Mouse (Mus musculus): ENCODE measurements around the gene Slfn5. TPM values are rescaled to one million over a fixed set of nuclear protein-coding genes. Genes with fewer than 3 reads are reported as not detected.
"Not testable (repeated sequence)": the region's sequence is repeated elsewhere in the genome, so short reads cannot be mapped to it uniquely, and the experiment has no call there.

Slfn5 gene
- polyA plus RNA-seq, 1 experiment from 2014 or later = 7.7 TPM

- WGBS = 73% methylated on average over 6 of the region's 6 CpGs
- Histone ChIP-seq H3K9ac (ENCODE audit: low read length) (no peak overlapping the region), H3K27ac (ENCODE audit: low read length) (no peak overlapping the region), H3K27me3 (ENCODE audit: control insufficient read depth, insufficient read depth, low read length) (no peaks in the 10 kb centered on the region), H3K4me1 (ENCODE audit: control insufficient read depth, insufficient read depth, low read length) (peaks cover 4% of the 10 kb centered on the region), H3K4me3 (ENCODE audit: low read length) (no peak overlapping the region), H3K4me2 (ENCODE audit: low read depth, low read length) (no peak overlapping the region), H3K9me3 (replicated peaks; ENCODE audit: control insufficient read depth, low read length) (no peaks in the 10 kb centered on the region), H3K36me3 (ENCODE audit: control insufficient read depth, insufficient read depth) (no peaks in the 10 kb centered on the region)
- no peak for ATAC-seq (replicated peaks; ENCODE audit: extremely low read depth, insufficient read depth, low FRiP score)
Measured at GRCm38 (mm10) chr11:82954631-82955030, 3.5 kb downstream of the Slfn5 start.

- no peaks in the 10 kb centered on the region for H3K9me3 ChIP-seq (replicated peaks; ENCODE audit: control insufficient read depth, low read length)
- no peak overlapping the region for H3K4me2 ChIP-seq (ENCODE audit: low read depth, low read length)
- WGBS = 53% methylated on average over 10 of the region's 10 CpGs
- H3K27me3 ChIP-seq (ENCODE audit: control insufficient read depth, insufficient read depth, low read length) = peaks cover 8% of the 10 kb centered on the region; the same call in 1 of the 2 replicates
- H3K36me3 ChIP-seq (ENCODE audit: control insufficient read depth, insufficient read depth) = no peaks in the 10 kb centered on the region; the same call in 1 of the 2 replicates
- ATAC-seq (replicated peaks; ENCODE audit: extremely low read depth, insufficient read depth, low FRiP score) = no peak
- H3K27ac ChIP-seq (ENCODE audit: low read length) = no peak overlapping the region
- no peak overlapping the region for H3K9ac ChIP-seq (ENCODE audit: low read length)
- H3K4me1 ChIP-seq (ENCODE audit: control insufficient read depth, insufficient read depth, low read length) = no peaks in the 10 kb centered on the region
- no peak overlapping the region for H3K4me3 ChIP-seq (ENCODE audit: low read length)
Measured at GRCm38 (mm10) chr11:82956925-82957324, 5.8 kb downstream of the Slfn5 start.

- Histone ChIP-seq H3K27me3 (ENCODE audit: control insufficient read depth, insufficient read depth, low read length) (peaks cover 8% of the 10 kb centered on the region; the same call in 1 of the 2 replicates), H3K36me3 (ENCODE audit: control insufficient read depth, insufficient read depth) (no peaks in the 10 kb centered on the region; the same call in 1 of the 2 replicates), H3K9ac (ENCODE audit: low read length) (no peak overlapping the region), H3K9me3 (replicated peaks; ENCODE audit: control insufficient read depth, low read length) (no peaks in the 10 kb centered on the region), H3K27ac (ENCODE audit: low read length) (no peak overlapping the region), H3K4me1 (ENCODE audit: control insufficient read depth, insufficient read depth, low read length) (no peaks in the 10 kb centered on the region), H3K4me2 (ENCODE audit: low read depth, low read length) (no peak overlapping the region), H3K4me3 (ENCODE audit: low read length) (no peak overlapping the region)
- 12% methylated on average over 4 of the region's 4 CpGs for WGBS
- no peak; the same call in 1 of the 2 replicates for ATAC-seq (replicated peaks; ENCODE audit: extremely low read depth, insufficient read depth, low FRiP score)
Measured at GRCm38 (mm10) chr11:82959613-82960012, 8.5 kb downstream of the Slfn5 start.

- no peaks in the 10 kb centered on the region for H3K9me3 ChIP-seq (replicated peaks; ENCODE audit: control insufficient read depth, low read length)
- WGBS = 53% methylated on average over 2 of the region's 2 CpGs
- H3K4me2 ChIP-seq (ENCODE audit: low read depth, low read length) = no peak overlapping the region
- H3K27me3 ChIP-seq (ENCODE audit: control insufficient read depth, insufficient read depth, low read length) = peaks cover 8% of the 10 kb centered on the region; the same call in 1 of the 2 replicates
- no peak overlapping the region for H3K9ac ChIP-seq (ENCODE audit: low read length)
- H3K36me3 ChIP-seq (ENCODE audit: control insufficient read depth, insufficient read depth) = no peaks in the 10 kb centered on the region; the same call in 1 of the 2 replicates
- no peak for ATAC-seq (replicated peaks; ENCODE audit: extremely low read depth, insufficient read depth, low FRiP score)
- H3K4me1 ChIP-seq (ENCODE audit: control insufficient read depth, insufficient read depth, low read length) = no peaks in the 10 kb centered on the region
- no peak overlapping the region for H3K4me3 ChIP-seq (ENCODE audit: low read length)
- no peak overlapping the region for H3K27ac ChIP-seq (ENCODE audit: low read length)
Measured at GRCm38 (mm10) chr11:82961743-82962142, 10.6 kb downstream of the Slfn5 start.

GRCm38 (mm10) chr11:82962215-82962614, 11.1 kb downstream of the Slfn5 start:
- no peak overlapping the region for H3K27ac ChIP-seq (ENCODE audit: low read length)
- H3K27me3 ChIP-seq (ENCODE audit: control insufficient read depth, insufficient read depth, low read length) = peaks cover 8% of the 10 kb centered on the region; the same call in 1 of the 2 replicates
- no peak overlapping the region for H3K9ac ChIP-seq (ENCODE audit: low read length)
- H3K36me3 ChIP-seq (ENCODE audit: control insufficient read depth, insufficient read depth) = no peaks in the 10 kb centered on the region; the same call in 1 of the 2 replicates
- no peak overlapping the region for H3K4me2 ChIP-seq (ENCODE audit: low read depth, low read length)
- ATAC-seq (replicated peaks; ENCODE audit: extremely low read depth, insufficient read depth, low FRiP score) = no peak
- no peaks in the 10 kb centered on the region for H3K9me3 ChIP-seq (replicated peaks; ENCODE audit: control insufficient read depth, low read length)
- no peaks in the 10 kb centered on the region for H3K4me1 ChIP-seq (ENCODE audit: control insufficient read depth, insufficient read depth, low read length)
- WGBS = 70% methylated on average over 8 of the region's 8 CpGs
- no peak overlapping the region for H3K4me3 ChIP-seq (ENCODE audit: low read length)

- Histone ChIP-seq H3K36me3 (ENCODE audit: control insufficient read depth, insufficient read depth) (no peaks in the 10 kb centered on the region), H3K4me3 (ENCODE audit: low read length) (peak overlapping the region; percentile 26), H3K4me1 (ENCODE audit: control insufficient read depth, insufficient read depth, low read length) (peaks cover 14% of the 10 kb centered on the region), H3K9me3 (replicated peaks; ENCODE audit: control insufficient read depth, low read length) (no peaks in the 10 kb centered on the region), H3K4me2 (ENCODE audit: low read depth, low read length) (peak overlapping the region; percentile 54), H3K27me3 (ENCODE audit: control insufficient read depth, insufficient read depth, low read length) (no peaks in the 10 kb centered on the region), H3K9ac (ENCODE audit: low read length) (peak overlapping the region; percentile 55), H3K27ac (ENCODE audit: low read length) (peak overlapping the region; percentile 39; the same call in 1 of the 2 replicates)
- peak; percentile 57; the same call in 1 of the 2 replicates for ATAC-seq (replicated peaks; ENCODE audit: extremely low read depth, insufficient read depth, low FRiP score)
- WGBS = 11% methylated on average over 31 of the region's 31 CpGs
Measured at GRCm38 (mm10) chr11:82970712-82971589, 19.8 kb downstream of the Slfn5 start.

GRCm38 (mm10) chr11:82971590-82971974, 20.4 kb downstream of the Slfn5 start:
- Histone ChIP-seq H3K4me2 (ENCODE audit: low read depth, low read length) (peak overlapping the region; percentile 54), H3K27me3 (ENCODE audit: control insufficient read depth, insufficient read depth, low read length) (no peaks in the 10 kb centered on the region), H3K27ac (ENCODE audit: low read length) (peak overlapping the region; percentile 39; the same call in 1 of the 2 replicates), H3K4me1 (ENCODE audit: control insufficient read depth, insufficient read depth, low read length) (peaks cover 14% of the 10 kb centered on the region), H3K36me3 (ENCODE audit: control insufficient read depth, insufficient read depth) (no peaks in the 10 kb centered on the region), H3K4me3 (ENCODE audit: low read length) (peak overlapping the region; percentile 26), H3K9me3 (replicated peaks; ENCODE audit: control insufficient read depth, low read length) (no peaks in the 10 kb centered on the region), H3K9ac (ENCODE audit: low read length) (peak overlapping the region; percentile 49)
- ATAC-seq (replicated peaks; ENCODE audit: extremely low read depth, insufficient read depth, low FRiP score) = no peak
- WGBS = 67% methylated on average over 11 of the region's 11 CpGs

GRCm38 (mm10) chr11:82973916-82974315, 22.8 kb downstream of the Slfn5 start:
- WGBS = 34% methylated on average over 5 of the region's 5 CpGs
- Histone ChIP-seq H3K4me1 (ENCODE audit: control insufficient read depth, insufficient read depth, low read length) (peaks cover 14% of the 10 kb centered on the region), H3K4me3 (ENCODE audit: low read length) (no peak overlapping the region), H3K27ac (ENCODE audit: low read length) (peak overlapping the region; percentile 64), H3K9me3 (replicated peaks; ENCODE audit: control insufficient read depth, low read length) (no peaks in the 10 kb centered on the region), H3K9ac (ENCODE audit: low read length) (peak overlapping the region; percentile 2; the same call in 1 of the 2 replicates), H3K36me3 (ENCODE audit: control insufficient read depth, insufficient read depth) (no peaks in the 10 kb centered on the region), H3K4me2 (ENCODE audit: low read depth, low read length) (no peak overlapping the region), H3K27me3 (ENCODE audit: control insufficient read depth, insufficient read depth, low read length) (no peaks in the 10 kb centered on the region)
- no peak; the same call in 1 of the 2 replicates for ATAC-seq (replicated peaks; ENCODE audit: extremely low read depth, insufficient read depth, low FRiP score)

- not testable (repeated sequence) for H3K9me3 ChIP-seq (replicated peaks; ENCODE audit: control insufficient read depth, low read length); ATAC-seq (replicated peaks; ENCODE audit: extremely low read depth, insufficient read depth, low FRiP score); H3K9ac ChIP-seq (ENCODE audit: low read length); H3K4me3 ChIP-seq (ENCODE audit: low read length); H3K4me1 ChIP-seq (ENCODE audit: control insufficient read depth, insufficient read depth, low read length); H3K4me2 ChIP-seq (ENCODE audit: low read depth, low read length); H3K27ac ChIP-seq (ENCODE audit: low read length); H3K27me3 ChIP-seq (ENCODE audit: control insufficient read depth, insufficient read depth, low read length)
- H3K36me3 ChIP-seq (ENCODE audit: control insufficient read depth, insufficient read depth) = peaks cover 12% of the 10 kb centered on the region
- 90% methylated on average over 2 of the region's 2 CpGs for WGBS
Measured at GRCm38 (mm10) chr11:82982409-82982808, 31.3 kb downstream of the Slfn5 start.

All from heart, embryonic 16.5 days (tissue).